17 mouse cellular contexts compared by ENCODE assay signal in genomic region chr2:103145058-103145457, GRCm38 (mm10).
DNase-seq lines count a peak whose midpoint lies in the region; ATAC-seq and TF ChIP-seq lines count a peak whose summit lies in the region.
"Had no signal": no experiment of that assay in that cellular context is flagged by ENCODE, and none has a peak within 500 bp of the region (broad histone marks: within the 10 kb centered on the region; RNA-seq: fewer than 3 reads in every experiment).

No protein-coding gene starts in this region.

- no peak for TF ChIP-seq EP300 in stomach, postnatal 0 days (optimal IDR thresholded peaks at IDR 0.05)

- H3K4me2 ChIP-seq in embryonic facial prominence, embryonic 15.5 days (replicated peaks), result no peak overlapping the region
- no peak overlapping the region for H3K4me2 ChIP-seq in lung, embryonic 16.5 days (ENCODE audit: low read depth, low read length)
- no peak overlapping the region for H3K4me2 ChIP-seq in stomach, postnatal 0 days (replicated peaks; ENCODE audit: low read depth)
- H3K4me2 ChIP-seq: limb, embryonic 12.5 days; neural tube, embryonic 13.5 days had no signal

- 59% methylated on average over 3 of the region's 3 CpGs for WGBS in embryonic facial prominence, embryonic 15.5 days
- 77% methylated on average over 3 of the region's 3 CpGs for WGBS in embryonic facial prominence, embryonic 10.5 days
- WGBS in lung, embryonic 16.5 days, result 35% methylated on average over 3 of the region's 3 CpGs
- WGBS in macrophage (ENCODE audit: missing documents), result 5% methylated on average over 3 of the region's 3 CpGs
- WGBS in stomach, postnatal 0 days, result 62% methylated on average over 3 of the region's 3 CpGs
- WGBS in limb, embryonic 10.5 days, result 87% methylated on average over 3 of the region's 3 CpGs

- DNase-seq in embryonic facial prominence, embryonic 10.5 days (ENCODE audit: low spot score), result no peak
- DNase-seq in lung, postnatal 36 days, result no peak
- no peak for DNase-seq in stomach, postnatal 0 days (ENCODE audit: low spot score)
- no peak for DNase-seq in right cerebral cortex, postnatal 4 days
- DNase-seq in limb, embryonic 10.5 days (ENCODE audit: low spot score), result no peak
- DNase-seq: cerebellum, adult 11-12 months; retina, postnatal 1 day; thymus, postnatal 4 days had no signal

- H3K9me3 ChIP-seq in embryonic facial prominence, embryonic 15.5 days (replicated peaks), result no peaks in the 10 kb centered on the region
- H3K9me3 ChIP-seq in embryonic facial prominence, embryonic 10.5 days, result no peaks in the 10 kb centered on the region
- no peaks in the 10 kb centered on the region for H3K9me3 ChIP-seq in lung, embryonic 16.5 days (ENCODE audit: control insufficient read depth, low read length)
- no peaks in the 10 kb centered on the region for H3K9me3 ChIP-seq in stomach, postnatal 0 days (ENCODE audit: control insufficient read depth, low read length)
- H3K9me3 ChIP-seq in limb, embryonic 10.5 days (replicated peaks), result no peaks in the 10 kb centered on the region
- H3K9me3 ChIP-seq: hindbrain, embryonic 10.5 days; limb, embryonic 12.5 days; neural tube, embryonic 13.5 days had no signal

- H3K4me1 ChIP-seq in embryonic facial prominence, embryonic 15.5 days, result no peaks in the 10 kb centered on the region
- peaks cover 9% of the 10 kb centered on the region; the same call in 1 of the 2 replicates for H3K4me1 ChIP-seq in embryonic facial prominence, embryonic 10.5 days
- H3K4me1 ChIP-seq in lung, embryonic 16.5 days (replicated peaks; ENCODE audit: control insufficient read depth, insufficient read depth, low read length), result peaks cover 5% of the 10 kb centered on the region
- no peaks in the 10 kb centered on the region for H3K4me1 ChIP-seq in stomach, postnatal 0 days (replicated peaks; ENCODE audit: control insufficient read depth, insufficient read depth)
- H3K4me1 ChIP-seq in limb, embryonic 10.5 days, result 0 out of 2 replicates have a peak, but pooled peaks cover 7% of the 10 kb centered on the region
- H3K4me1 ChIP-seq: hindbrain, embryonic 10.5 days; neural tube, embryonic 13.5 days had no signal

- no peak overlapping the region for H3K9ac ChIP-seq in embryonic facial prominence, embryonic 15.5 days
- no peak overlapping the region for H3K9ac ChIP-seq in lung, embryonic 16.5 days (ENCODE audit: low read length)
- no peak overlapping the region for H3K9ac ChIP-seq in stomach, postnatal 0 days (ENCODE audit: low read length)
- H3K9ac ChIP-seq: limb, embryonic 12.5 days; liver, embryonic 14.5 days; neural tube, embryonic 13.5 days had no signal

- H3K27ac ChIP-seq in embryonic facial prominence, embryonic 15.5 days (replicated peaks), result 0 out of 2 replicates have a peak overlapping the region, but pooled peaks have one; percentile 11
- H3K27ac ChIP-seq in embryonic facial prominence, embryonic 10.5 days (replicated peaks), result no peak overlapping the region
- H3K27ac ChIP-seq in lung, embryonic 16.5 days (ENCODE audit: low read length), result peak overlapping the region; percentile 96
- H3K27ac ChIP-seq in macrophage, result peak overlapping the region; percentile 53
- H3K27ac ChIP-seq in stomach, postnatal 0 days (replicated peaks), result peak overlapping the region; percentile 59
- no peak overlapping the region for H3K27ac ChIP-seq in limb, embryonic 10.5 days
- H3K27ac ChIP-seq: hindbrain, embryonic 10.5 days; limb, embryonic 12.5 days; liver, embryonic 14.5 days; neural tube, embryonic 13.5 days had no signal

- no peaks in the 10 kb centered on the region for H3K79me2 ChIP-seq in macrophage (ENCODE audit: inconsistent target)

- TF ChIP-seq CTCF in stomach, postnatal 0 days (IDR thresholded peaks at IDR 0.05; ENCODE audit: low read depth), result no peak

- H3K36me3 ChIP-seq in embryonic facial prominence, embryonic 15.5 days, result no peaks in the 10 kb centered on the region
- no peaks in the 10 kb centered on the region for H3K36me3 ChIP-seq in embryonic facial prominence, embryonic 10.5 days (replicated peaks)
- no peaks in the 10 kb centered on the region for H3K36me3 ChIP-seq in lung, embryonic 16.5 days (ENCODE audit: control insufficient read depth, insufficient read depth, low read length)
- no peaks in the 10 kb centered on the region for H3K36me3 ChIP-seq in macrophage (ENCODE audit: inconsistent target)
- H3K36me3 ChIP-seq in stomach, postnatal 0 days (ENCODE audit: control insufficient read depth, insufficient read depth, low read length), result no peaks in the 10 kb centered on the region
- H3K36me3 ChIP-seq in limb, embryonic 10.5 days, result no peaks in the 10 kb centered on the region
- H3K36me3 ChIP-seq: hindbrain, embryonic 10.5 days; limb, embryonic 12.5 days; neural tube, embryonic 13.5 days had no signal

- no peaks in the 10 kb centered on the region for H3K27me3 ChIP-seq in embryonic facial prominence, embryonic 15.5 days
- no peaks in the 10 kb centered on the region for H3K27me3 ChIP-seq in embryonic facial prominence, embryonic 10.5 days (replicated peaks; ENCODE audit: low read depth, poor library complexity, severe bottlenecking)
- no peaks in the 10 kb centered on the region for H3K27me3 ChIP-seq in lung, embryonic 16.5 days (ENCODE audit: control insufficient read depth, insufficient read depth, low read depth, low read length)
- no peaks in the 10 kb centered on the region for H3K27me3 ChIP-seq in stomach, postnatal 0 days (ENCODE audit: control insufficient read depth, insufficient read depth, low read length)
- no peaks in the 10 kb centered on the region for H3K27me3 ChIP-seq in limb, embryonic 10.5 days (ENCODE audit: low read depth, poor library complexity, severe bottlenecking)
- H3K27me3 ChIP-seq: limb, embryonic 12.5 days; neural tube, embryonic 13.5 days had no signal

- no peak for ATAC-seq in embryonic facial prominence, embryonic 15.5 days (ENCODE audit: insufficient number of reproducible peaks, low FRiP score, low TSS enrichment, low read depth)
- ATAC-seq in lung, embryonic 16.5 days (ENCODE audit: low read depth), result no peak
- no peak for ATAC-seq in stomach, postnatal 0 days (ENCODE audit: low FRiP score, low TSS enrichment)
- ATAC-seq: forebrain, embryonic 14.5 days; inflammation-experienced regulatory T-cells, adult 6 months had no signal

- H3K4me3 ChIP-seq in embryonic facial prominence, embryonic 15.5 days (replicated peaks), result no peak overlapping the region
- no peak overlapping the region for H3K4me3 ChIP-seq in embryonic facial prominence, embryonic 10.5 days
- H3K4me3 ChIP-seq in lung, embryonic 16.5 days (ENCODE audit: low read length), result no peak overlapping the region
- H3K4me3 ChIP-seq in macrophage (ENCODE audit: inconsistent target), result no peak overlapping the region
- H3K4me3 ChIP-seq in stomach, postnatal 0 days (ENCODE audit: low read depth, low read length), result no peak overlapping the region
- no peak overlapping the region for H3K4me3 ChIP-seq in limb, embryonic 10.5 days
- H3K4me3 ChIP-seq: hindbrain, embryonic 10.5 days; limb, embryonic 12.5 days; neural tube, embryonic 13.5 days had no signal

Comparison
In these comparisons a context has a peak if more than half of its experiments do, and no peak if none do; other contexts are left out.
1. H3K27ac ChIP-seq: peak in embryonic facial prominence, embryonic 15.5 days (single experiment), lung, embryonic 16.5 days (single experiment), macrophage (single experiment) and stomach, postnatal 0 days (single experiment); none in embryonic facial prominence, embryonic 10.5 days (single experiment) and limb, embryonic 10.5 days (single experiment).